Mouse (Mus musculus) neural tube, embryonic 14.5 days (tissue): ENCODE data around the gene Pcsk7. TPM values are rescaled to one million over a fixed set of nuclear protein-coding genes. Genes with fewer than 3 reads are reported as not detected.

ENCODE experiments used
- ATAC-seq: fragments of 200-750 bp; cut with Nextera tagmentation; 2 replicates; pipeline ENCODE4 v1.8.0; 2017; ENCODE audit warnings: low read depth, mild to moderate bottlenecking, moderate TSS enrichment, moderate library complexity
- H3K27ac ChIP-seq: fragments of 300-500 bp; sonication (generic); 2 replicates; pipeline ENCODE4 v1.5.1; 2014; ENCODE audit warnings: low read depth, mild to moderate bottlenecking, control low read depth, low read length, moderate library complexity, mixed read lengths
- H3K27me3 ChIP-seq: fragments of 300-500 bp; sonication (generic); 2 replicates; pipeline ENCODE4 v1.6.1; 2014; ENCODE audit warnings: low read length; ENCODE audit not compliant: control insufficient read depth, insufficient read depth
- H3K36me3 ChIP-seq: fragments of 300-500 bp; sonication (generic); 2 replicates; pipeline ENCODE4 v1.6.1; 2014; ENCODE audit warnings: low read length, mixed read lengths; ENCODE audit not compliant: control insufficient read depth, insufficient read depth
- H3K4me1 ChIP-seq: fragments of 300-500 bp; sonication (generic); 2 replicates; pipeline ENCODE4 v1.6.1; 2014; ENCODE audit warnings: low read length; ENCODE audit not compliant: control insufficient read depth, insufficient read depth
- H3K4me2 ChIP-seq: fragments of 300-500 bp; sonication (generic); 2 replicates; pipeline ENCODE4 v1.6.1; 2014; ENCODE audit warnings: mild to moderate bottlenecking, low read depth, low read length, control low read depth
- H3K4me3 ChIP-seq: fragments of 300-500 bp; sonication (generic); 2 replicates; pipeline ENCODE4 v1.5.1; 2014; ENCODE audit warnings: low read depth, low read length, control low read depth, mixed read lengths
- H3K9ac ChIP-seq: fragments of 300-500 bp; sonication (generic); replicated peaks from 2 replicates; pipeline ENCODE4 v1.6.1; 2014; ENCODE audit warnings: low read depth, mild to moderate bottlenecking, control low read depth, low read length, mixed read lengths
- H3K9me3 ChIP-seq: fragments of 300-500 bp; sonication (generic); 2 replicates; pipeline ENCODE4 v1.6.1; 2016; ENCODE audit warnings: low read length; ENCODE audit not compliant: control insufficient read depth
- WGBS: fragments of 180-500 bp; shearing (Covaris S2); extraction: QIAGEN DNeasy Blood & Tissue Kit; methylation state at CpG from one replicate; pipeline ENCODE4 v1.1.7; 2014; 5-methylcytosine and 5-hydroxymethylcytosine counted together
- polyA plus RNA-seq: library from polyadenylated mRNA; unstranded; fragments of >200 nt; fragmentation: Nextera tagmentation; extraction: Ambion mirVana; gene quantifications from 2 replicates; pipeline ENCODE4 v1.2.1, GENCODE M21; 2014

Pcsk7 gene
- polyA plus RNA-seq: 16.5 and 19.1 TPM in 2 replicates

GRCm38 (mm10) chr9:45906355-45907077, at the start of gene Pcsk7, which contains the start of gene Rnf214:
Gene Pcsk7, plus strand, starts transcription at chr9:45906497.
Gene Rnf214, minus strand, starts transcription at chr9:45906911.
- Histone ChIP-seq H3K27ac (peak within 1 kb of the TSS; percentile 98), H3K27me3 (no peaks in the 10 kb centered on the region), H3K9ac (peak within 1 kb of the TSS; percentile 95), H3K9me3 (no peaks in the 10 kb centered on the region), H3K4me3 (peak within 1 kb of the TSS; percentile 90), H3K4me1 (peaks cover 17% of the 10 kb centered on the region), H3K36me3 (peaks cover 33% of the 10 kb centered on the region), H3K4me2 (peak within 1 kb of the TSS; percentile 66)
- WGBS: under 1% methylated on average over 73 of the region's 80 CpGs
- ATAC-seq: peak; percentile 95

GRCm38 (mm10) chr9:45859364-45859763, 46.9 kb upstream of the Pcsk7 start:
- Histone ChIP-seq H3K9me3 (no peaks in the 10 kb centered on the region), H3K27me3 (no peaks in the 10 kb centered on the region), H3K4me3 (no peak overlapping the region), H3K36me3 (peaks cover 67% of the 10 kb centered on the region), H3K27ac (no peak overlapping the region), H3K4me1 (no peaks in the 10 kb centered on the region), H3K9ac (no peak overlapping the region), H3K4me2 (no peak overlapping the region)
- 96% methylated on average over 10 of the region's 10 CpGs for WGBS
- no peak for ATAC-seq

DNA sequence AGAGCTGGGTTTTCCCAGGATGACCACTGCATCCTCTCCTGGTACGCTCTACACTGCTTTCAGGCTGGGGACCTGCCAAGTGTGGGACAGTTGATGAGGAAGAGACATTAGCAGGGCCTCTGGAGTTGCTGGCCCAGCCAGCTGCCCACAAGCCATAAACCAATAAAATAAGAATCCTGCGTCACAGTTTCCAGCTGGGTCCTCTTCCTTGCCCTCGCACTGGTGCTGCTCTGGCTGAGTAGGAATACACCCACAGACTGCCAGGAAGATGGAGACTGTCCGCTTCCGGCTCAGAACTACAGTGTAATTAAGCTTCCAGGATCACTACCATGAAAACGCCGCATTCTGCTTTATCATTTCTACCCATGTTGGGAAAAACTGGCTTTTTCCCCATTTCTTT, 44.5 kb upstream of the Pcsk7 start:
- ATAC-seq: no peak; the same call in 1 of the 2 replicates
- Histone ChIP-seq H3K4me1 (no peaks in the 10 kb centered on the region), H3K36me3 (peaks cover 73% of the 10 kb centered on the region), H3K9ac (no peak overlapping the region), H3K4me2 (no peak overlapping the region), H3K27me3 (no peaks in the 10 kb centered on the region), H3K4me3 (no peak overlapping the region), H3K27ac (no peak overlapping the region), H3K9me3 (no peaks in the 10 kb centered on the region)
- 39% methylated on average over 7 of the region's 7 CpGs for WGBS

- no peak overlapping the region for H3K4me3 ChIP-seq
- H3K27ac ChIP-seq: no peak overlapping the region
- 92% methylated on average over 3 of the region's 3 CpGs for WGBS
- H3K9ac ChIP-seq: no peak overlapping the region
- no peaks in the 10 kb centered on the region for H3K9me3 ChIP-seq
- H3K36me3 ChIP-seq: peaks cover 72% of the 10 kb centered on the region
- no peak for ATAC-seq
- no peak overlapping the region for H3K4me2 ChIP-seq
- H3K27me3 ChIP-seq: no peaks in the 10 kb centered on the region
- H3K4me1 ChIP-seq: no peaks in the 10 kb centered on the region
These were observed 37.1 kb upstream of the Pcsk7 start for GRCm38 (mm10) chr9:45869181-45869580.

DNA sequence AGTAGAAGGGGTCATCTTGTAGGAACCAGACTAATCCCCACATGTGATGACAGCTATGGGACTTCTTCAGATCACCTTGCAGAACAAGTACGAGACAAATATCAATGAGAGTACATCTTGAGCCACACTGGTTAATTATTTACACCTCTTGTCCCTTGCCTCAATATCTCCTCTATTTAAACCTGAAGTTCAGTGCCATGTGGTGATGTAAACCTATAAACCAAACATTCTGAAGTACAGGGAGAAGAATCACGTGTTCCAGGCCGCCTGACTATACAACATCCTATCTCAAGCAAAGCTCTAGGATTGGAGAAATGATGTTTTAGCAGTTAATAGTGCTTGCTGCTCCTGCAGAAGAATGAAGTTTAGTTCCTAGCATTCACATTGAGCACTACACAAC, 36.0 kb upstream of the Pcsk7 start:
- Histone ChIP-seq H3K27me3 (no peaks in the 10 kb centered on the region), H3K36me3 (peaks cover 66% of the 10 kb centered on the region), H3K27ac (no peak overlapping the region), H3K4me2 (no peak overlapping the region), H3K9ac (no peak overlapping the region), H3K9me3 (no peaks in the 10 kb centered on the region), H3K4me1 (no peaks in the 10 kb centered on the region), H3K4me3 (no peak overlapping the region)
- no peak for ATAC-seq
- WGBS: 91% methylated on average over 3 of the region's 3 CpGs

DNA sequence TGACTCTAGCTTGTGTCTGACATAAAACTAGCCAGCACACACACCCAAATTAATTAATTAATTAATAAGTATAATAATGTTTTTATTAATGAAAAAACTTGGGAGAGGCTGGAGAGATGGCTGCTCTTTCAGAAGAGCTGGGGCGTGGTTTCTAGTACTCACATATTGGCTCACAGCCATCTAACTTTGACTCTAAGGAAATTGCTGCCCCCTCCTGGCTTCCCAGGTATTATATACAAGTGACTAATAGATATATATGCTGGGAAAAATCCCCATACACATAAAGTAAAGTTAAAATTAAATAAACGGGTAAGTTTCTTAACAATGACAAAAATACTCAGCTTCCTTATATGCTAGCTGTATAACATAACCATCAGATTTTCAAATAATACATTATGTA, 28.4 kb upstream of the Pcsk7 start:
- Histone ChIP-seq H3K9ac (no peak overlapping the region), H3K4me1 (no peaks in the 10 kb centered on the region), H3K4me2 (no peak overlapping the region), H3K27me3 (no peaks in the 10 kb centered on the region), H3K4me3 (no peak overlapping the region), H3K36me3 (peaks cover 35% of the 10 kb centered on the region), H3K9me3 (no peaks in the 10 kb centered on the region), H3K27ac (no peak overlapping the region)
- ATAC-seq: no peak
- 86% methylated on average over 2 of the region's 2 CpGs for WGBS

- Histone ChIP-seq H3K27ac (no peak overlapping the region), H3K36me3 (peaks cover 62% of the 10 kb centered on the region), H3K9me3 (no peaks in the 10 kb centered on the region), H3K4me2 (no peak overlapping the region), H3K4me3 (no peak overlapping the region), H3K4me1 (no peaks in the 10 kb centered on the region), H3K9ac (no peak overlapping the region), H3K27me3 (no peaks in the 10 kb centered on the region)
- ATAC-seq: no peak
These were observed 12.6 kb upstream of the Pcsk7 start for GRCm38 (mm10) chr9:45893681-45894080.

DNA sequence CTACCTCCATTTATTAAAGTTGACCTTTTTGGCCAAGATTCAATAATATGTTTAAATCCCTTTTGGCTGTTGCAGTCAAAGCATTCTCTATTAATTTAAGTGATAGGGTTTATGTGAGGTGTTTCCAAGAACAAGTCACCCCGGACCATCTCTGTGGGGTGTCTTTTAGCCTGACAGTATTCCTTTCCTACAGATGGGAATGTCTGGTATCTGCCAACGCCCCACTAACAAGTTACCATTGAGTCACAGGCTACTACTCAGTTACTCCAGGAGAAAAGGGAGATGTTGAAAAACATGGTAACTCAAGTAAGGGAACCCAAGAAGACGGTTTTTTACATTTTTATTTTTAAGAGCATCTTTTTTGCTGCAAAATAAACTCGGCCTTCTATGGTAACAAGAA, 1.1 kb upstream of the Pcsk7 start:
- Histone ChIP-seq H3K4me1 (peaks cover 17% of the 10 kb centered on the region), H3K27ac (no peak overlapping the region; the same call in 1 of the 2 replicates), H3K4me3 (peak overlapping the region; percentile 90), H3K9ac (peak overlapping the region; percentile 95), H3K27me3 (no peaks in the 10 kb centered on the region), H3K9me3 (no peaks in the 10 kb centered on the region), H3K36me3 (peaks cover 21% of the 10 kb centered on the region), H3K4me2 (peak overlapping the region; percentile 66)
- no peak for ATAC-seq
- WGBS: 58% methylated on average over 4 of the region's 4 CpGs

DNA sequence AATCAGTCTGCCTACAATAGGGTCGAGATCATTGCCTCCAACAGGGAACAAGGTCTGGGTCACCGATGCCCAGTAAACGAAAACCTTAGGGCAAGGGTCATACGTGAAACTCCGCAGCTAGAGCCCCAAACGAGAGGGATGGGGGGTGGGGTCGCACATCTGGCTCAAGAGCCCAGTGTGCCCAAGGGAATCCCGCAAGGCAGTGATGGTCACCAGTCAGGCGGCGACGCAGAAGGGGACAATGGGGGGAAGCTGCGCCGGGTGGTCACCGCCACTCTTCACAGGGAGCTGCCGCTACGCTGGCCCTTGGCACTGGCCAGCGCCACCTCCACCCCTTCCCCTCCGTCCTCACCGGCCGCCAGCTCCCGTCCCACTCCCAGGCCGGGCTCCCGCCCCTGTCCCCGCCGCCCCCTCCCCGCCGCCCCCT, 473 bp upstream of the Pcsk7 start:
- 0% methylated on average over 17 of the region's 27 CpGs for WGBS
- Histone ChIP-seq H3K27ac (peak overlapping the region; percentile 98), H3K9me3 (no peaks in the 10 kb centered on the region), H3K27me3 (no peaks in the 10 kb centered on the region), H3K4me1 (peaks cover 17% of the 10 kb centered on the region), H3K4me2 (peak overlapping the region; percentile 66), H3K4me3 (peak overlapping the region; percentile 90), H3K36me3 (peaks cover 27% of the 10 kb centered on the region), H3K9ac (peak overlapping the region; percentile 95)
- peak; percentile 50 for ATAC-seq
